Mouse (Mus musculus) E14TG2a.4 (cell line): Measurements from ENCODE around the gene Bcl6b.

Experiments
- CTCF ChIP-seq: conservative IDR thresholded peaks from 2 replicates; pipeline ENCODE4 v1.5.1; 2014; ENCODE audit warnings: low read length
- NANOG ChIP-seq: IDR thresholded peaks from 2 replicates; pipeline ENCODE4 v1.6.1; 2014; ENCODE audit warnings: borderline replicate concordance, low read length, mixed read lengths
- POU5F1 ChIP-seq: IDR thresholded peaks from 2 replicates; pipeline ENCODE4 v1.6.1; 2014; ENCODE audit warnings: low read length, borderline replicate concordance

- TF ChIP-seq CTCF, result no peak
- TF ChIP-seq NANOG, result no peak
- no peak for TF ChIP-seq POU5F1
Measured at GRCm38 (mm10) chr11:70199107-70199506, 30.5 kb downstream of the Bcl6b start.
